8 mouse cellular contexts compared by ENCODE assay signal in genomic region chr4:100776871-100777375, GRCm38 (mm10). TPM values are rescaled to one million over a fixed set of nuclear protein-coding genes. Genes with fewer than 3 reads are reported as not detected.
DNase-seq lines count a peak whose midpoint lies in the region; ATAC-seq and TF ChIP-seq lines count a peak whose summit lies in the region.

No protein-coding gene starts in this region.

- peak overlapping the region; percentile 93 for H3K4me3 ChIP-seq in embryonic facial prominence, embryonic 10.5 days
- H3K4me3 ChIP-seq in heart, embryonic 10.5 days, result peak overlapping the region; percentile 89
- peak overlapping the region; percentile 83 for H3K4me3 ChIP-seq in kidney, embryonic 14.5 days (ENCODE audit: low read length)
- H3K4me3 ChIP-seq in liver, embryonic 14.5 days (ENCODE audit: insufficient read depth in 1 of 2, low read depth in 2 of 2, low read length in 2 of 2), result peak overlapping the region; percentile 32 to 52
- H3K4me3 ChIP-seq in neural tube, embryonic 13.5 days, result peak overlapping the region; percentile 94

- TF ChIP-seq CTCF in liver, embryonic 14.5 days (IDR thresholded peaks at IDR 0.05; ENCODE audit: low read depth), result no peak

- H3K36me3 ChIP-seq in embryonic facial prominence, embryonic 10.5 days (replicated peaks), result no peaks in the 10 kb centered on the region
- no peaks in the 10 kb centered on the region for H3K36me3 ChIP-seq in heart, embryonic 10.5 days
- no peaks in the 10 kb centered on the region for H3K36me3 ChIP-seq in kidney, embryonic 14.5 days (ENCODE audit: control insufficient read depth, insufficient read depth, low read length)
- H3K36me3 ChIP-seq in liver, embryonic 14.5 days (replicated peaks; ENCODE audit: control insufficient read depth, insufficient read depth, low read depth), result no peaks in the 10 kb centered on the region
- no peaks in the 10 kb centered on the region for H3K36me3 ChIP-seq in neural tube, embryonic 13.5 days

- under 1% methylated on average over 68 of the region's 68 CpGs for WGBS in embryonic facial prominence, embryonic 10.5 days
- 1% methylated on average over 63 of the region's 68 CpGs for WGBS in heart, embryonic 10.5 days
- WGBS in kidney, embryonic 14.5 days, result 0% methylated on average over 39 of the region's 68 CpGs
- under 1% methylated on average over 68 of the region's 68 CpGs for WGBS in liver, embryonic 14.5 days (ENCODE audit: insufficient replicate concordance)
- under 1% methylated on average over 60 of the region's 68 CpGs for WGBS in neural tube, embryonic 13.5 days

- ATAC-seq in kidney, embryonic 14.5 days (ENCODE audit: low FRiP score, low TSS enrichment), result peak; percentile 69
- ATAC-seq in liver, embryonic 14.5 days (ENCODE audit: insufficient read depth), result no peak
- peak; percentile 52 for ATAC-seq in neural tube, embryonic 13.5 days (ENCODE audit: low read depth)

- 0 out of 2 replicates have a peak, but pooled peaks cover 7% of the 10 kb centered on the region for H3K27me3 ChIP-seq in embryonic facial prominence, embryonic 10.5 days (replicated peaks; ENCODE audit: low read depth, poor library complexity, severe bottlenecking)
- H3K27me3 ChIP-seq in heart, embryonic 10.5 days (ENCODE audit: insufficient read depth, poor library complexity, severe bottlenecking), result 0 out of 2 replicates have a peak, but pooled peaks cover 6% of the 10 kb centered on the region
- no peaks in the 10 kb centered on the region for H3K27me3 ChIP-seq in kidney, embryonic 14.5 days (ENCODE audit: control insufficient read depth, insufficient read depth, low read length)
- H3K27me3 ChIP-seq in liver, embryonic 14.5 days (ENCODE audit: control insufficient read depth, insufficient read depth, low read length), result peaks cover 45% of the 10 kb centered on the region
- no peaks in the 10 kb centered on the region for H3K27me3 ChIP-seq in neural tube, embryonic 13.5 days

- no peak for TF ChIP-seq EP300 in liver, embryonic 14.5 days (IDR thresholded peaks at IDR 0.05; ENCODE audit: low read depth)

- peak overlapping the region; percentile 97 for H3K27ac ChIP-seq in embryonic facial prominence, embryonic 10.5 days (replicated peaks)
- peak overlapping the region; percentile 95 for H3K27ac ChIP-seq in heart, embryonic 10.5 days
- H3K27ac ChIP-seq in kidney, embryonic 14.5 days (ENCODE audit: low read depth, low read length), result peak overlapping the region; percentile 95
- no peak overlapping the region for H3K27ac ChIP-seq in liver, embryonic 14.5 days
- peak overlapping the region; percentile 93 for H3K27ac ChIP-seq in neural tube, embryonic 13.5 days (replicated peaks)

- peak overlapping the region; percentile 92 for H3K9ac ChIP-seq in kidney, embryonic 14.5 days (ENCODE audit: low read depth, low read length)
- H3K9ac ChIP-seq in liver, embryonic 14.5 days (replicated peaks), result 0 out of 2 replicates have a peak overlapping the region, but pooled peaks have one; percentile 9
- peak overlapping the region; percentile 91 for H3K9ac ChIP-seq in neural tube, embryonic 13.5 days

- DNase-seq in layer of hippocampus, adult 11-12 months (ENCODE audit: low spot score), result peak; percentile 11
- DNase-seq in layer of hippocampus, adult 9-11 months, result no peak
- DNase-seq in embryonic facial prominence, embryonic 10.5 days (ENCODE audit: low spot score), result peak; percentile 81
- DNase-seq in heart, embryonic 10.5 days (ENCODE audit: low spot score), result no peak
- DNase-seq in liver, embryonic 14.5 days (ENCODE audit: low read depth in 3 of 3, low spot score in 3 of 3), result no peak
- no peak for DNase-seq in natural killer cell, adult 2 months (ENCODE audit: low spot score in 2 of 2)

- peaks cover 48% of the 10 kb centered on the region for H3K4me1 ChIP-seq in embryonic facial prominence, embryonic 10.5 days
- peaks cover 33% of the 10 kb centered on the region for H3K4me1 ChIP-seq in heart, embryonic 10.5 days
- peaks cover 19% of the 10 kb centered on the region for H3K4me1 ChIP-seq in kidney, embryonic 14.5 days (ENCODE audit: control insufficient read depth, insufficient read depth, low read length)
- no peaks in the 10 kb centered on the region for H3K4me1 ChIP-seq in liver, embryonic 14.5 days (replicated peaks; ENCODE audit: control insufficient read depth in 2 of 2, insufficient read depth in 2 of 2, low read length in 1 of 2)
- H3K4me1 ChIP-seq in neural tube, embryonic 13.5 days (replicated peaks), result peaks cover 46% of the 10 kb centered on the region

- H3K4me2 ChIP-seq in kidney, embryonic 14.5 days (replicated peaks; ENCODE audit: low read depth, low read length), result peak overlapping the region; percentile 62
- H3K4me2 ChIP-seq in liver, embryonic 14.5 days (ENCODE audit: low read depth), result peak overlapping the region; percentile 53
- H3K4me2 ChIP-seq in neural tube, embryonic 13.5 days, result peak overlapping the region; percentile 86

- no peaks in the 10 kb centered on the region for H3K9me3 ChIP-seq in embryonic facial prominence, embryonic 10.5 days
- H3K9me3 ChIP-seq in heart, embryonic 10.5 days, result no peaks in the 10 kb centered on the region
- no peaks in the 10 kb centered on the region for H3K9me3 ChIP-seq in kidney, embryonic 14.5 days (ENCODE audit: control insufficient read depth, low read length)
- no peaks in the 10 kb centered on the region for H3K9me3 ChIP-seq in liver, embryonic 14.5 days (ENCODE audit: control insufficient read depth, low read length)
- H3K9me3 ChIP-seq in neural tube, embryonic 13.5 days, result no peaks in the 10 kb centered on the region

RNA-seq across cellular contexts. Expression of gene Cachd1, which starts 0.4 kb away (rescaled TPM):
- polyA plus RNA-seq in embryonic facial prominence, embryonic 10.5 days (2016; fragmentation: Nextera tagmentation; extraction: Ambion mirVana), result 20.6 and 24.5 TPM in 2 replicates
- polyA plus RNA-seq in heart, embryonic 10.5 days (2016; fragmentation: Nextera tagmentation; extraction: Ambion mirVana), result 8.7 and 17.2 TPM in 2 replicates
- 18.7 and 25.0 TPM in 2 replicates for polyA plus RNA-seq in kidney, embryonic 14.5 days (2014; fragmentation: Nextera tagmentation; extraction: Ambion mirVana)
- 6.2 and 10.2 TPM in 2 replicates for polyA plus RNA-seq in liver, embryonic 14.5 days (2012; rRNA removed)
- 3.7 and 4.5 TPM in 2 replicates for polyA plus RNA-seq in liver, embryonic 14.5 days (2014; fragmentation: Nextera tagmentation; extraction: Ambion mirVana)
- polyA plus RNA-seq in neural tube, embryonic 13.5 days (2015; fragmentation: Nextera tagmentation; extraction: Ambion mirVana), result 16.6 and 16.9 TPM in 2 replicates

Comparison
In these comparisons a context has a peak if more than half of its experiments do, and no peak if none do; other contexts are left out.
1. DNase-seq: peak in layer of hippocampus, adult 11-12 months (single experiment) and embryonic facial prominence, embryonic 10.5 days (single experiment); none in layer of hippocampus, adult 9-11 months (single experiment), heart, embryonic 10.5 days (single experiment), liver, embryonic 14.5 days (0 of 3) and natural killer cell, adult 2 months (0 of 2).
2. H3K4me3 ChIP-seq: peak in every context shown above with its lines; median percentile 94 in neural tube, embryonic 13.5 days; 93 in embryonic facial prominence, embryonic 10.5 days; 89 in heart, embryonic 10.5 days; 83 in kidney, embryonic 14.5 days; 42 in liver, embryonic 14.5 days.
3. H3K9ac ChIP-seq: peak in every context shown above with its lines; median percentile 92 in kidney, embryonic 14.5 days; 91 in neural tube, embryonic 13.5 days; 9 in liver, embryonic 14.5 days.
4. Peak in every context shown above with its lines, with median percentiles within 50 percentile points of each other: H3K4me2 ChIP-seq.